8 mouse cellular contexts compared by ENCODE assay signal in the genomic region with DNA sequence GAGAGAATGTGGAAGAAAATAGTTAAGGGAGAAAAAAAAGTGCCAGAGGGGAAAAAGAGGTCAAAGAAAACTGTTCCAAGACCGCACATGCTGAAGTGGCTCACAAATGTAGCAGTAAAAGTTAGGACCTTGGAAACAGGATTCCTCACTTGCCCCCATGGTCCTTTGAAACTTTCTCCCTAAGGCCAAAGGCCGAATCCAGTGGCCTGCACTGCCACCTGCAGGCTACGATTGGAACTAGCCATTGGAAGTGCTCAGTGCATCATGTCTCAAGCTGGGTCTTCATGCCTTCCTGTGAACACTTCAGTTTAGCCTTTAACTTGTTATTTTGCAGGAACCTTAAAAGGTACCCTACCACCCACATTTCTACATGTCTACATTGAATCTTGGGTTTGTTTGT. TPM values are rescaled to one million over a fixed set of nuclear protein-coding genes. Genes with fewer than 3 reads are reported as not detected.
A peak's percentile ranks its signal among the peaks of the same experiment; 100 is the strongest.
DNase-seq lines count a peak whose midpoint lies in the region; ATAC-seq and TF ChIP-seq lines count a peak whose summit lies in the region.

No protein-coding gene starts in this region.

- no peaks in the 10 kb centered on the region for H3K27me3 ChIP-seq in midbrain, embryonic 10.5 days (ENCODE audit: low read depth, poor library complexity, severe bottlenecking)
- no peaks in the 10 kb centered on the region for H3K27me3 ChIP-seq in midbrain, embryonic 13.5 days
- no peaks in the 10 kb centered on the region for H3K27me3 ChIP-seq in kidney, postnatal 0 days (ENCODE audit: insufficient read depth, low read length)
- no peaks in the 10 kb centered on the region for H3K27me3 ChIP-seq in liver, postnatal 0 days (ENCODE audit: insufficient read depth, low read length)

- H3K36me3 ChIP-seq in midbrain, embryonic 10.5 days: no peaks in the 10 kb centered on the region
- no peaks in the 10 kb centered on the region for H3K36me3 ChIP-seq in midbrain, embryonic 13.5 days
- H3K36me3 ChIP-seq in kidney, postnatal 0 days (ENCODE audit: insufficient read depth, low read length): no peaks in the 10 kb centered on the region
- H3K36me3 ChIP-seq in liver, postnatal 0 days (replicated peaks; ENCODE audit: insufficient read depth, low read length): no peaks in the 10 kb centered on the region

- TF ChIP-seq CTCF in kidney, postnatal 0 days (IDR thresholded peaks at IDR 0.05; ENCODE audit: low read depth): peak; percentile 89
- peak; percentile 88 for TF ChIP-seq CTCF in liver, postnatal 0 days (IDR thresholded peaks at IDR 0.05; ENCODE audit: low read depth)

- H3K9ac ChIP-seq in midbrain, embryonic 13.5 days (replicated peaks): no peak overlapping the region
- no peak overlapping the region for H3K9ac ChIP-seq in kidney, postnatal 0 days (ENCODE audit: low read depth, low read length)
- no peak overlapping the region for H3K9ac ChIP-seq in liver, postnatal 0 days (replicated peaks)

- WGBS in midbrain, embryonic 10.5 days: 23% methylated on average over 3 of the region's 3 CpGs
- WGBS in midbrain, embryonic 13.5 days: 16% methylated on average over 3 of the region's 3 CpGs
- 2% methylated on average over 3 of the region's 3 CpGs for WGBS in kidney, postnatal 0 days
- 12% methylated on average over 3 of the region's 3 CpGs for WGBS in liver, postnatal 0 days (ENCODE audit: insufficient replicate concordance)

- no peak overlapping the region for H3K27ac ChIP-seq in midbrain, embryonic 10.5 days (replicated peaks)
- no peak overlapping the region for H3K27ac ChIP-seq in midbrain, embryonic 13.5 days
- H3K27ac ChIP-seq in kidney, postnatal 0 days: no peak overlapping the region
- no peak overlapping the region for H3K27ac ChIP-seq in liver, postnatal 0 days (ENCODE audit: low read depth)

- no peak for TF ChIP-seq EP300 in liver, postnatal 0 days (IDR thresholded peaks at IDR 0.05; ENCODE audit: low read depth)

- H3K4me1 ChIP-seq in midbrain, embryonic 10.5 days: no peaks in the 10 kb centered on the region
- H3K4me1 ChIP-seq in midbrain, embryonic 13.5 days (replicated peaks): 0 out of 2 replicates have a peak, but pooled peaks cover 4% of the 10 kb centered on the region
- H3K4me1 ChIP-seq in kidney, postnatal 0 days (replicated peaks; ENCODE audit: insufficient read depth, low read length): no peaks in the 10 kb centered on the region
- H3K4me1 ChIP-seq in liver, postnatal 0 days (ENCODE audit: insufficient read depth): no peaks in the 10 kb centered on the region

- no peak overlapping the region for H3K4me2 ChIP-seq in midbrain, embryonic 13.5 days (replicated peaks)
- no peak overlapping the region for H3K4me2 ChIP-seq in kidney, postnatal 0 days (ENCODE audit: low read length)
- H3K4me2 ChIP-seq in liver, postnatal 0 days (ENCODE audit: low read depth, low read length): no peak overlapping the region

- no peaks in the 10 kb centered on the region for H3K9me3 ChIP-seq in midbrain, embryonic 10.5 days (replicated peaks)
- H3K9me3 ChIP-seq in midbrain, embryonic 13.5 days: no peaks in the 10 kb centered on the region
- no peaks in the 10 kb centered on the region for H3K9me3 ChIP-seq in kidney, postnatal 0 days (replicated peaks; ENCODE audit: low read length)
- no peaks in the 10 kb centered on the region for H3K9me3 ChIP-seq in liver, postnatal 0 days (ENCODE audit: low read length)

- no peak for ATAC-seq in midbrain, embryonic 13.5 days
- ATAC-seq in kidney, postnatal 0 days (replicated peaks; ENCODE audit: low FRiP score, low read depth): no peak
- ATAC-seq in liver, postnatal 0 days: no peak

- H3K4me3 ChIP-seq in midbrain, embryonic 10.5 days: no peak overlapping the region
- no peak overlapping the region for H3K4me3 ChIP-seq in midbrain, embryonic 13.5 days (replicated peaks)
- no peak overlapping the region for H3K4me3 ChIP-seq in kidney, postnatal 0 days (replicated peaks; ENCODE audit: low read depth, low read length)
- no peak overlapping the region for H3K4me3 ChIP-seq in liver, postnatal 0 days (ENCODE audit: low read depth, low read length)

- DNase-seq in midbrain, embryonic 10.5 days (ENCODE audit: low spot score): peak; percentile 64
- DNase-seq in adrenal gland, postnatal 36 days: peak; percentile 61 to 69
- DNase-seq in forelimb bud, embryonic 11.5 days (ENCODE audit: low read depth, low spot score): peak; percentile 77
- peak; percentile 84 for DNase-seq in kidney, postnatal 0 days (ENCODE audit: low spot score)
- peak; percentile 76 for DNase-seq in liver, postnatal 0 days
- peak; percentile 47 for DNase-seq in right cerebral cortex, adult 18-20 months
- peak; percentile 40 to 75 for DNase-seq in urinary bladder, adult 18-20 months (ENCODE audit: low spot score in 2 of 2)

RNA-seq across cellular contexts. Expression of gene Mctp2, which starts 56.3 kb away (rescaled TPM):
- 0.10 and 0.51 TPM in 2 replicates for polyA plus RNA-seq in midbrain, embryonic 10.5 days (2016; fragmentation: Nextera tagmentation; extraction: Ambion mirVana)
- 0.23 and 0.81 TPM in 2 replicates for polyA plus RNA-seq in midbrain, embryonic 13.5 days (2015; fragmentation: Nextera tagmentation; extraction: Ambion mirVana)
- 1 to 10 TPM; 1.1 to 3.3 TPM for total RNA-seq in adrenal gland, postnatal 36 days (2021)
- 4.0 and 4.1 TPM in 2 replicates for polyA plus RNA-seq in kidney, postnatal 0 days (2015; fragmentation: Nextera tagmentation; extraction: Ambion mirVana)
- polyA plus RNA-seq in liver, postnatal 0 days (2015; fragmentation: Nextera tagmentation; extraction: Ambion mirVana): 1.4 and 1.7 TPM in 2 replicates
